Mouse (Mus musculus) midbrain, embryonic 16.5 days (tissue): Measurements from ENCODE around the gene Hbb-bt. TPM values are rescaled to one million over a fixed set of nuclear protein-coding genes. Genes with fewer than 3 reads are reported as not detected.
"Not testable (repeated sequence)": the region's sequence is repeated elsewhere in the genome, so short reads cannot be mapped to it uniquely, and the experiment has no call there.

Source experiments
- ATAC-seq: fragments of 200-750 bp; cut with Nextera tagmentation; 2 replicates; pipeline ENCODE4 v1.8.0; 2017; ENCODE audit warnings: moderate TSS enrichment
- H3K27ac ChIP-seq: fragments of 300-500 bp; sonication (generic); 2 replicates; pipeline ENCODE4 v1.5.1; 2014; ENCODE audit warnings: mild to moderate bottlenecking, low read length, mixed read lengths
- H3K27me3 ChIP-seq: fragments of 300-500 bp; sonication (generic); 2 replicates; pipeline ENCODE4 v1.6.1; 2014; ENCODE audit warnings: low read depth, low read length, mixed read lengths; ENCODE audit not compliant: control insufficient read depth, insufficient read depth
- H3K36me3 ChIP-seq: fragments of 300-500 bp; sonication (generic); 2 replicates; pipeline ENCODE4 v1.6.1; 2014; ENCODE audit warnings: mild to moderate bottlenecking, low read length, moderate library complexity, mixed read lengths; ENCODE audit not compliant: control insufficient read depth, insufficient read depth
- H3K4me1 ChIP-seq: fragments of 300-500 bp; sonication (generic); 2 replicates; pipeline ENCODE4 v1.6.1; 2014; ENCODE audit warnings: mild to moderate bottlenecking, low read length, mixed read lengths; ENCODE audit not compliant: control insufficient read depth, insufficient read depth
- H3K4me2 ChIP-seq: fragments of 300-500 bp; sonication (generic); 2 replicates; pipeline ENCODE4 v1.6.1; 2014; ENCODE audit warnings: mild to moderate bottlenecking, low read length, mixed read lengths
- H3K4me3 ChIP-seq: fragments of 300-500 bp; sonication (generic); 2 replicates; pipeline ENCODE4 v1.5.1; 2014; ENCODE audit warnings: low read depth, mild to moderate bottlenecking, low read length, moderate library complexity, mixed read lengths
- H3K9ac ChIP-seq: fragments of 300-500 bp; sonication (generic); 2 replicates; pipeline ENCODE4 v1.6.1; 2014; ENCODE audit warnings: low read depth, low read length, mixed read lengths
- H3K9me3 ChIP-seq: fragments of 300-500 bp; sonication (generic); replicated peaks from 2 replicates; pipeline ENCODE4 v1.6.1; 2014; ENCODE audit warnings: mild to moderate bottlenecking, low read length, mixed read lengths; ENCODE audit not compliant: control insufficient read depth, poor library complexity, severe bottlenecking
- WGBS: fragments of 180-500 bp; shearing (Covaris S2); extraction: QIAGEN DNeasy Blood & Tissue Kit; methylation state at CpG from one replicate; pipeline ENCODE4 v1.1.7; 2014; 5-methylcytosine and 5-hydroxymethylcytosine counted together
- polyA plus RNA-seq: library from polyadenylated mRNA; unstranded; fragments of >200 nt; fragmentation: Nextera tagmentation; extraction: Ambion mirVana; gene quantifications from 2 replicates; pipeline ENCODE4 v1.2.1, GENCODE M21; 2015

Gene Hbb-bt
- polyA plus RNA-seq, 1 experiment from 2014 or later = 1,229 TPM

- H3K4me1 ChIP-seq = no peaks in the 10 kb centered on the region
- no peak within 1 kb of the TSS for H3K9ac ChIP-seq
- ATAC-seq = no peak
- no peaks in the 10 kb centered on the region for H3K9me3 ChIP-seq
- H3K4me2 ChIP-seq = no peak within 1 kb of the TSS
- H3K36me3 ChIP-seq = no peaks in the 10 kb centered on the region
- no peaks in the 10 kb centered on the region for H3K27me3 ChIP-seq
- H3K27ac ChIP-seq = no peak within 1 kb of the TSS
- H3K4me3 ChIP-seq = no peak within 1 kb of the TSS
- 95% methylated on average over 4 of the region's 4 CpGs for WGBS
Observed at GRCm38 (mm10) chr7:103827808-103828207, 14.0 kb upstream of the Hbb-bt start, which contains the start of gene Hbb-bs. TSS of gene Hbb-bs (minus strand) at chr7:103828096.

DNA sequence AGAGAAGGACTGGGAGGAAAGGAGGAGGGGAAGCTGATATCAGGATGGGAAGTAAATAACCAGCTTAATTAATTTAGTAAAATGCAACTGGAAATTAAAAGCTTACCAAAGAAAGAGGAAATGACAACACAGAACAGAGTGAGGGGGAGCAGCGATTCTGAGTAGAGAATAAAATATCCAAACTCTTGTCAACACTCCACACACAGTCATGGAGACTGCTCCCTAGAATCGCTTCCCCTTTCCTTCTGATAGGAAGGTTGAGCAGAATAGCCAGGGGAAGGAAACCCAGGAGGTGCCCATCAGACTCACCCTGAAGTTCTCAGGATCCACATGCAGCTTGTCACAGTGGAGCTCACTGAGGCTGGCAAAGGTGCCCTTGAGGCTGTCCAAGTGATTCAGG lies 13.3 kb upstream of the Hbb-bt start:
- H3K9me3 ChIP-seq, H3K4me2 ChIP-seq, H3K36me3 ChIP-seq, H3K27ac ChIP-seq, H3K4me3 ChIP-seq, H3K27me3 ChIP-seq, H3K9ac ChIP-seq, H3K4me1 ChIP-seq, ATAC-seq: not testable (repeated sequence)
- WGBS = no CpG with 5 or more reads among the region's 2 CpGs

DNA sequence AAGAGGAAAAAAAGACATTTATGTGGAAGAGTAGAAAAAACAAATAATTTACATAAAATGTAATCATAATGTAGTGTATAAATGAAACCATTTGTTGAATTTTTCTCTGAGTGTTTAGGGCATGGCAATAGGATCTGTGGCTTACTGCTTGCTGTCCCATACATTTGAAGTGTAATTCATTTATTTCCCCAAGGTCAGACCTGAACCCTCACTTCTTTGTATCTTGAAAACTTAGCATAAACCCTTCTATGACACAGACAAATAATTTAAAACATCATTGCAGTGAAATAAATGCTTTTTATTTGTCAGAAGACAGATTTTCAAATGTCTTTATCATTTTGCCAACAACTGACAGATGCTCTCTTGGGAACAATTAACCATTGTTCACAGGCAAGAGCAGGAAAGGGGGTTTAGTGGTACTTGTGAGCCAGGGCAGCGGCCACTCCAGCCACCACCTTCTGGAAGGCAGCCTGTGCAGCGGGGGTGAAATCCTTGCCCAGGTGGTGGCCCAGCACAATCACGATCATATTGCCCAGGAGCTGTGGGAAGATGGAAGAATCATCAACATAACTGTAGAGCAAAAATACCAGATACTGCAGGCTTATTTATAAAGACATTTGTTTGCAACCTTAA lies 12.6 kb upstream of the Hbb-bt start:
- ATAC-seq = no peak
- no peaks in the 10 kb centered on the region for H3K9me3 ChIP-seq
- H3K27ac ChIP-seq = no peak overlapping the region
- H3K4me1 ChIP-seq = no peaks in the 10 kb centered on the region
- no peaks in the 10 kb centered on the region for H3K36me3 ChIP-seq
- no peak overlapping the region for H3K4me2 ChIP-seq
- H3K9ac ChIP-seq = no peak overlapping the region
- no peak overlapping the region for H3K4me3 ChIP-seq
- 45% methylated on average over 3 of the region's 3 CpGs for WGBS
- no peaks in the 10 kb centered on the region for H3K27me3 ChIP-seq

DNA sequence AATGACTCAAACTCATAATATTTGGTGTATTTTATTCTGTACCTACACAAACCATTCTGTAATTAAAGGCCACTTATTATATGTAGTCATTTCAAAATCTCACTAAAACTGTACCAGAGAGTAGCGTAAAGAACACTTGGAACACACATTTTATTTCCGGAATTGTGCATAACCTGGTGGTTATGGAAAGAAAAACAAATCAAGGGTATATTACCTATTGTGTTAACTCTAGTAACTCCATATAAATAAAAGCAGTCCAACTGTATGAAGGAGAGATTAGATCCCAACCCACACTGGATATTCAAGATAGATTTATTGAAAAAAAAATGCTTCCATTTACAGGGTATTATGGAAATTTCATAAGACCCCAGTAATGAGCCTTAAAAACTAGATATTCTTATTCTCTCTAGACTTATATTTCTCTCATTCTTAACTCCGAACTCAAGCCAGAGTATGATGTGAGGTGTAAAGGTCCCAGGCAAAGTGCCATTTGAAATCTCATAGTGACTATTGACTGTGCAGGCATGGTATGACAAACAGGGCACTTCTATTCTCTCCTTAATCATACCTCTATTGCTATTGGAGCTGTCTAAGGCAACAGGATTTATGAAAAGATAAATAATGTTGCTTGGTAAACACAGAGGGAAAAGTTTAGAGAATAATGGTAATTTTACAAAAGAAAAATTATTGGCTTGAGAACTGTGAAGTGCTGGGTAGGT lies 11.9 kb upstream of the Hbb-bt start:
- H3K9ac ChIP-seq = no peak overlapping the region
- no peaks in the 10 kb centered on the region for H3K27me3 ChIP-seq
- 97% methylated on average over 3 of the region's 3 CpGs for WGBS
- H3K4me3 ChIP-seq = no peak overlapping the region
- no peaks in the 10 kb centered on the region for H3K36me3 ChIP-seq
- no peak overlapping the region for H3K4me2 ChIP-seq
- H3K9me3 ChIP-seq = no peaks in the 10 kb centered on the region
- ATAC-seq = no peak
- no peaks in the 10 kb centered on the region for H3K4me1 ChIP-seq
- no peak overlapping the region for H3K27ac ChIP-seq

GRCm38 (mm10) chr7:103824597-103824996 lies 10.8 kb upstream of the Hbb-bt start:
- WGBS = 94% methylated on average over 2 of the region's 2 CpGs
- Histone ChIP-seq H3K4me1 (no peaks in the 10 kb centered on the region), H3K36me3 (no peaks in the 10 kb centered on the region), H3K27me3 (no peaks in the 10 kb centered on the region), H3K4me3 (no peak overlapping the region), H3K4me2 (no peak overlapping the region), H3K27ac (no peak overlapping the region), H3K9ac (no peak overlapping the region), H3K9me3 (no peaks in the 10 kb centered on the region)
- ATAC-seq = no peak

DNA sequence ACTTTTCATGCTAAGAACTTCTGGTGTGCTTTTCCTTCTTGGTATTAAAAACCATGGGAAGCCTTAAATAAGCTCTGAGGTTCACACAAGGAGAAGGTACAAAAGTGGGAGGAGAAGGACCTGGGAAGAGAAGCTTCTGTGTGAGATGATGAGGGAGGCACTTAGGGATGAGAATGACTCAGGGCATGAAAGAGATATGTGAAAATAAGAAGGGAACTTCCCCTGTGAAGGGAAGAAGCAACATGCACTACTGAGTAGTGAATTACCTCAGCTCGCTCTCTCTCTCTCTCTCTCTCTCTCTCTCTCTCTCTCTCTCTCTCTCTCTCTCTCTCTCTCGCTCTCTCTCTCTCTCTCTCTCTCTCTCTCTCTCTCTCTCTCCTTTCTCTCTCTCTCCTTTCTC lies 1.3 kb upstream of the Hbb-bt start:
- H3K4me2 ChIP-seq, H3K36me3 ChIP-seq, ATAC-seq, H3K27ac ChIP-seq, H3K27me3 ChIP-seq, H3K9ac ChIP-seq, H3K4me1 ChIP-seq, H3K9me3 ChIP-seq, H3K4me3 ChIP-seq: not testable (repeated sequence)
- 100% methylated on average over 1 of the region's 2 CpGs for WGBS

DNA sequence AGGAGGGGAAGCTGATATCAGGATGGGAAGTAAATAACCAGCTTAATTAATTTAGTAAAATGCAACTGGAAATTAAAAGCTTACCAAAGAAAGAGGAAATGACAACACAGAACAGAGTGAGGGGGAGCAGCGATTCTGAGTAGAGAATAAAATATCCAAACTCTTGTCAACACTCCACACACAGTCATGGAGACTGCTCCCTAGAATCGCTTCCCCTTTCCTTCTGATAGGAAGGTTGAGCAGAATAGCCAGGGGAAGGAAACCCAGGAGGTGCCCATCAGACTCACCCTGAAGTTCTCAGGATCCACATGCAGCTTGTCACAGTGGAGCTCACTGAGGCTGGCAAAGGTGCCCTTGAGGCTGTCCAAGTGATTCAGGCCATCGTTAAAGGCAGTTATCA lies 644 bp downstream of the Hbb-bt start:
- H3K36me3 ChIP-seq, H3K4me2 ChIP-seq, ATAC-seq, H3K27me3 ChIP-seq, H3K9me3 ChIP-seq, H3K4me1 ChIP-seq, H3K4me3 ChIP-seq, H3K27ac ChIP-seq, H3K9ac ChIP-seq: not testable (repeated sequence)
- no CpG with 5 or more reads among the region's 3 CpGs for WGBS

DNA sequence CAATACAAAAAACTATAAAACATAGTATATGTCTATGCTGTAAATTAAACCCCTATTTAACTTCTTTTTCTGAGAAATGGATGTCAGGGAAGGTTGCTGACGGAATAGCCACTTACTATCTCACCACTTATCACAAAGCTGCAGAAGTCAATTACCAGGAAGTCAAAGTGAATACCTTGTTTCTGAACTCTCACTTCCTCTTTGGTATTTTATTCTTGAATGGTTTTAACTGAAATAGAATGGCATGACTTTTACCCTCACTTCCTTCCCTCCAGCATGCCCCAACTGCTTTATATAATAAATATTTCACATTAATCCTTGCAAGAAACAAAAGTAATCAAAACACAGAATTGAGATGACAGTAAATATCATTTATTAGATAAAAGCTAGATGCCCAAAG lies 1.6 kb downstream of the Hbb-bt start:
- no peak overlapping the region for H3K9ac ChIP-seq
- H3K27me3 ChIP-seq = no peaks in the 10 kb centered on the region
- H3K36me3 ChIP-seq = no peaks in the 10 kb centered on the region
- H3K9me3 ChIP-seq = no peaks in the 10 kb centered on the region
- H3K4me1 ChIP-seq = no peaks in the 10 kb centered on the region
- H3K4me3 ChIP-seq = no peak overlapping the region
- no peak overlapping the region for H3K4me2 ChIP-seq
- no peak for ATAC-seq
- H3K27ac ChIP-seq = no peak overlapping the region
- 76% methylated on average over 1 of the region's 1 CpGs for WGBS

GRCm38 (mm10) chr7:103811223-103811845 lies 2.5 kb downstream of the Hbb-bt start:
- H3K9me3 ChIP-seq = no peaks in the 10 kb centered on the region
- H3K4me3 ChIP-seq = no peak overlapping the region
- no peaks in the 10 kb centered on the region for H3K27me3 ChIP-seq
- no peak overlapping the region for H3K27ac ChIP-seq
- H3K4me2 ChIP-seq = no peak overlapping the region
- 97% methylated on average over 1 of the region's 1 CpGs for WGBS
- ATAC-seq = no peak
- H3K9ac ChIP-seq = no peak overlapping the region
- no peaks in the 10 kb centered on the region for H3K36me3 ChIP-seq
- H3K4me1 ChIP-seq = no peaks in the 10 kb centered on the region
